Mouse (Mus musculus): Measurements from ENCODE around the gene Eif3k. TPM values are rescaled to one million over a fixed set of nuclear protein-coding genes. Genes with fewer than 3 reads are reported as not detected.

Gene Eif3k
- total RNA-seq, 1 experiment = 474 TPM

GRCm38 (mm10) chr7:28921722-28922465 is 59.8 kb downstream of the Eif3k start:
- in situ Hi-C loops (cut with MboI; ENCODE audit: low sequenced_read_pairs in 2 of 2, unreplicated experiment in 2 of 2) = no loop called here
- Histone ChIP-seq H3K4me3 (ENCODE audit: insufficient read depth in 1 of 2, low read depth in 1 of 2, low read length in 2 of 2, poor library complexity in 1 of 2, severe bottlenecking in 1 of 2) (no peak overlapping the region), H3K36me3 (ENCODE audit: control insufficient read depth, insufficient read depth, low read length, poor library complexity, severe bottlenecking) (peaks cover 48% of the 10 kb centered on the region), H3K9ac (ENCODE audit: insufficient read depth, low read depth, low read length, poor library complexity, severe bottlenecking) (no peak overlapping the region), H3K9me3 (ENCODE audit: control insufficient read depth, insufficient read depth, low read depth, low read length) (no peaks in the 10 kb centered on the region), H3K27ac (ENCODE audit: insufficient read depth, low read depth, low read length, poor library complexity, severe bottlenecking) (no peak overlapping the region), H3K4me1 (ENCODE audit: control insufficient read depth in 2 of 2, insufficient read depth in 2 of 2, low read length in 2 of 2, poor library complexity in 1 of 2) (peaks cover 9 to 49% of the 10 kb centered on the region in 2 experiments)
- DNase-seq (ENCODE audit: low read depth, low spot score) = no peak
- TF ChIP-seq ZNF384 (IDR thresholded peaks at IDR 0.05; ENCODE audit: low read depth, low read length) = no peak
- no peak for TF ChIP-seq ZC3H11A (IDR thresholded peaks at IDR 0.05; ENCODE audit: borderline replicate concordance, low read depth, low read length)
- TF ChIP-seq MAFK (IDR thresholded peaks at IDR 0.05; ENCODE audit: insufficient read depth, low read depth, low read length) = no peak
- TF ChIP-seq HCFC1 (IDR thresholded peaks at IDR 0.05; ENCODE audit: borderline replicate concordance, insufficient read depth, low read length) = no peak
- TF ChIP-seq CHD2 (IDR thresholded peaks at IDR 0.05; ENCODE audit: low read depth, low read length) = no peak

Other genes with a start within 250 kb of the Eif3k start
- 102 and 105 TPM in 2 replicates for gene Mrps12, start 240.0 kb downstream of the Eif3k start, total RNA-seq (2012; rRNA removed)
- 25.2 and 27.9 TPM in 2 replicates for gene Sars2, start 239.9 kb downstream of the Eif3k start, total RNA-seq (2012; rRNA removed)
- gene Ccer2, start 225.7 kb downstream of the Eif3k start, total RNA-seq (2012; rRNA removed) = not detected in 2 replicates
- 11.7 and 14.8 TPM in 2 replicates for gene Sirt2, start 215.1 kb downstream of the Eif3k start, total RNA-seq (2012; rRNA removed)
- gene Nfkbib, start 214.4 kb downstream of the Eif3k start, total RNA-seq (2012; rRNA removed) = 17.7 and 20.1 TPM in 2 replicates
- 17.2 and 18.9 TPM in 2 replicates for gene Rinl, start 192.9 kb downstream of the Eif3k start, total RNA-seq (2012; rRNA removed)
- 464 and 530 TPM in 2 replicates for gene Hnrnpl, start 173.3 kb downstream of the Eif3k start, total RNA-seq (2012; rRNA removed)
- gene Ech1, start 156.6 kb downstream of the Eif3k start, total RNA-seq (2012; rRNA removed) = 64.1 and 75.6 TPM in 2 replicates
- gene Lgals4, start 148.0 kb downstream of the Eif3k start, total RNA-seq (2012; rRNA removed) = 5.5 and 9.6 TPM in 2 replicates
- 0.42 and 0.89 TPM in 2 replicates for gene Lgals7, start 118.0 kb downstream of the Eif3k start, total RNA-seq (2012; rRNA removed)
- gene Capn12, start 100.4 kb downstream of the Eif3k start, total RNA-seq (2012; rRNA removed) = 2.0 and 2.1 TPM in 2 replicates
- gene Actn4, start 19.5 kb downstream of the Eif3k start, total RNA-seq (2012; rRNA removed) = 566 and 627 TPM in 2 replicates
- gene Map4k1, start 186 bp upstream of the Eif3k start, total RNA-seq (2012; rRNA removed) = 14.8 and 15.6 TPM in 2 replicates
- gene Ryr1, start 143.3 kb upstream of the Eif3k start, total RNA-seq (2012; rRNA removed) = 5.1 and 8.5 TPM in 2 replicates
- gene Rasgrp4, start 153.0 kb upstream of the Eif3k start, total RNA-seq (2012; rRNA removed) = 5.6 and 5.9 TPM in 2 replicates
- gene Fam98c, start 174.4 kb upstream of the Eif3k start, total RNA-seq (2012; rRNA removed) = 20.8 and 42.5 TPM in 2 replicates
- gene Ggn, start 188.3 kb upstream of the Eif3k start, total RNA-seq (2012; rRNA removed) = 0.67 and 1.2 TPM in 2 replicates
- gene Spred3, start 188.5 kb upstream of the Eif3k start, total RNA-seq (2012; rRNA removed) = 5.1 and 6.2 TPM in 2 replicates
- 209 and 211 TPM in 2 replicates for gene Psmd8, start 198.8 kb upstream of the Eif3k start, total RNA-seq (2012; rRNA removed)
- gene Catsperg1, start 232.2 kb upstream of the Eif3k start, total RNA-seq (2012; rRNA removed) = 2.1 and 2.9 TPM in 2 replicates

Measured in ES-E14 (cell line).